Mouse (Mus musculus) embryo, embryonic 9.5 days (tissue): ENCODE results near the gene Epn3.

ENCODE experiments used
- DNase-seq: peaks from one replicate; pipeline ENCODE4 v3.0.0-alpha.2; 2017; ENCODE audit errors: extremely low spot score

The Epn3 gene

GRCm38 (mm10) chr11:94498093-94498996 lies 1.4 kb downstream of the Epn3 start:
- no peak for DNase-seq

- no peak for DNase-seq
Observed at GRCm38 (mm10) chr11:94495415-94495814, 4.4 kb downstream of the Epn3 start.

- DNase-seq = no peak
Observed at GRCm38 (mm10) chr11:94491749-94492099, 8.1 kb downstream of the Epn3 start.

GRCm38 (mm10) chr11:94491035-94491748 lies 8.6 kb downstream of the Epn3 start:
- DNase-seq = peak; percentile 70

GRCm38 (mm10) chr11:94489745-94490144 lies 10.0 kb downstream of the Epn3 start:
- no peak for DNase-seq

- DNase-seq = no peak
Observed at GRCm38 (mm10) chr11:94488767-94489533, 10.8 kb downstream of the Epn3 start.

- DNase-seq = peak; percentile 85
Observed at GRCm38 (mm10) chr11:94486001-94486400, 13.8 kb downstream of the Epn3 start, which contains the start of gene Spata20. TSS of gene Spata20 (minus strand) at chr11:94486179.

GRCm38 (mm10) chr11:94485223-94485622 lies 14.6 kb downstream of the Epn3 start:
- no peak for DNase-seq

- no peak for DNase-seq
Observed at GRCm38 (mm10) chr11:94484636-94485035, 15.1 kb downstream of the Epn3 start.

GRCm38 (mm10) chr11:94483921-94484320 lies 15.9 kb downstream of the Epn3 start:
- DNase-seq = no peak

- no peak for DNase-seq
Observed at GRCm38 (mm10) chr11:94483436-94483835, 16.3 kb downstream of the Epn3 start.

GRCm38 (mm10) chr11:94482738-94483137 lies 17.0 kb downstream of the Epn3 start:
- DNase-seq = no peak

GRCm38 (mm10) chr11:94481963-94482362 lies 17.8 kb downstream of the Epn3 start:
- no peak for DNase-seq

GRCm38 (mm10) chr11:94480382-94480781 lies 19.4 kb downstream of the Epn3 start:
- no peak for DNase-seq

- no peak for DNase-seq
Observed at GRCm38 (mm10) chr11:94477651-94478050, 22.1 kb downstream of the Epn3 start.

GRCm38 (mm10) chr11:94475722-94476121 lies 24.1 kb downstream of the Epn3 start:
- DNase-seq = no peak

GRCm38 (mm10) chr11:94474544-94474910 lies 25.2 kb downstream of the Epn3 start:
- DNase-seq = no peak

- peak; percentile 91 for DNase-seq
Observed at GRCm38 (mm10) chr11:94473707-94474543, 25.8 kb downstream of the Epn3 start, which contains the start of gene Cacna1g. TSS of gene Cacna1g (minus strand) at chr11:94474198.

- DNase-seq = peak; percentile 52
Observed at GRCm38 (mm10) chr11:94472916-94473706, 26.7 kb downstream of the Epn3 start.

- DNase-seq = no peak
Observed at GRCm38 (mm10) chr11:94472585-94472915, 27.2 kb downstream of the Epn3 start.
